Mouse (Mus musculus) gastrocnemius, postnatal 14 days (tissue): ENCODE results near the gene Rps15. TPM values are rescaled to one million over a fixed set of nuclear protein-coding genes. Genes with fewer than 3 reads are reported as not detected.

Experiments used
- DNase-seq: peaks from one replicate; pipeline ENCODE4 v3.0.0; 2021; ENCODE audit warnings: mixed read lengths
- intact Hi-C: fragments of 180-260 bp; cut with DNase I; formaldehyde crosslinking; loops from one replicate; pipeline ENCODE4 v1.15.1; 2025; ENCODE audit warnings: low total_unique reads
- total RNA-seq, 2 experiments: library from RNA; stranded (reverse); gene quantifications; 2 replicates each; pipeline ENCODE4 v1.2.3; 2021

The Rps15 gene
- total RNA-seq, 2 experiments from 2014 or later = 741 to 829 TPM

GRCm38 (mm10) chr10:80259861-80260641, 32.2 kb upstream of the Rps15 start:
- intact Hi-C loops = no loop called here
- peak; percentile 82 for DNase-seq

DNA sequence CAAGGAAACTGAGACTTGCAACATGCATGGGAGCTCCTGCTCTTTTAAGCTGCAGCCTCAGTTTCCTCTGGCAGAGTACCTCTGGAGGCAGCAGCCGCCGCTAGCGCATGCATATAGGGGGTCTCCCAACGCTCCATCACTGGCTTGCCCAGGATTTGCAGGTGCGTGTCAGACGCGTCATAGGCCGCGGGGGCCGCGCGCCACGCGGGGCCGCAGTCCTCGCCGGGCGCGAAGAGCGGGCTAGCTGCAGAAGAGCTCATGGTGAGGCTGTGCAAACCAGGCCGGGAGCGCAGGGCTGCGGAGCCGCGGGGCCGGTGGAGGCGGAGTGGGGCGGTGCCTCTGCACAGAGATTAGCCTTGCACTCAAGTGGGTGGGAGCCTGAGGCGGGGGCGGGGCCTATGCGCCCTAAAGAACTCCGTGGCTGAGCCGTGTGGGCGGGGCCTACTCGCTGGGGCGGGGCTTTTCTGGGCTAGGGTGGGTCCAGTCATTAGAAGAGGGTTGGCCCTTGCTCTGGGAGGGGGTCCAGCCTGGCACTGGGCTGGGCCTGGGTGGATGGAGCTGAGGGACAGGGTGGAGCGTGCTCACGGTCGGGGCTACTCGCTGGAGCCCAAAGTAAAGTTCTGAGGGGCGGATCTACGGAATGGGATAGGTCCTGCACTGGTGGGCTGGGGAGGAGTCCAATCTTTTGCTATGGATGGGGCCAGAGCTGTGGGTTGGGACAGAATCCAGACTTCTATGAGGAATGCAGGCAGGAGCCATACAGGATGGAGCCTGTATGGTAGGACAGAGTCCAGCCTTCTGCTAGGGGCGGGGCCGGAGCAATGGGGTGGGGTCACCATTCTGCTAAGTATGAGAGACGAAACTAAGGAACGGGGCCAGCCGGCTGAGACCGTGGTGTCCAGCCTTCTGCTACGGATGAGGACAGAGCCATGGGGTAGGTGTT, 31.3 kb upstream of the Rps15 start, which contains the start of the genes Gamt and Dazap1:
Gene Gamt, minus strand, starts transcription at position 371 of the 943 bp plus-strand sequence.
Gene Dazap1, plus strand, starts transcription at position 845 of the 943 bp plus-strand sequence.
- intact Hi-C loops = no loop called here
- DNase-seq = peak; percentile 99

- intact Hi-C loops = no loop called here
- peak; percentile 100 for DNase-seq
These were observed 30.7 kb upstream of the Rps15 start for GRCm38 (mm10) chr10:80261585-80261968.

DNA sequence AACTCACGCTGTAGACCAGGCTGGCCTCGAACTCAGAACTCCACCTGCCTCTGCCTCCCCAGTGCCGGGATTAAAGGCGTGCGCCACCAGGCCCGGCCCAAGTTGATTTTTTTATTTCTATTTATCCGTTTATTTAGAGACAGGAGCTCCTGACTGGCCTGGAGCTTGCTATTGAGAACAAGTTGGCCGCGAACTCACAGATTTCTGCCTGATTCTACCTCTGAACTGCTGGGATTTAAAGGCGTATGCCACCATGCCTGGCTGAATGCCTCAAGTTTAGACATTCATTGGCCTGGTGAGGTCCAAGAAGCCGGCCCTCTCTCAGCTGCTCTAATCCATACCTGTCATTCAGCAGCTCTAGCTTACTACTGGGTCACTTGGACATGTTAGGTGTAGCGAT, 30.1 kb upstream of the Rps15 start:
- no peak for DNase-seq
- intact Hi-C loops = no loop called here

DNA sequence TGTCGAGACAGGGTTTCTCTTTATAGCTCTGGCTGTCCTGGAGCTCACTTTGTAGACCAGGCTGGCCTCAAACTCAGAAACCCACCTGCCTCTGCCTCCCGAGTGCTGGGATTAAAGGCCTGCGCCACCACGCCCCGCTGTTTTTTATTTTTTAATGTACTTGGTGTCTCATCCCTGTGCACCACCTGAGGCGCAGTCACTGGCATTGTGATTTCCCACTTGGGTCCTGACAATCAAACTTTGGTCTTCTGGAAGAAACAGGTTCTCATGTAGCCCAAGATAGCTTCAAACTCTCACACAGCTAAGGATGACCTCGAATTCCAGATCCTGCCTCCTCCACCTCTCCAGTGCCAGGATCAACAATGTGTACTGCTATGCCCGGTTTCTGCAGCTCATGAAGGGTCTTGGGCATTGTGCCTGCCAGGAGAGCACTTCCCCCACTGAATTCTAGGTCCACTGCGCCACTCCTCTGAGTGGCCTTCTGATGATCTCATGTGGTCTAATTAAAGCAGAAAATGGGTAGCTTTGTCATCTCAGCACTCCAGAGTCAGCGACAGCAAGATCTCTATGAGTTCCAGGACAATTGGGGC, 29.4 kb upstream of the Rps15 start:
- intact Hi-C loops = no loop called here
- DNase-seq = no peak

DNA sequence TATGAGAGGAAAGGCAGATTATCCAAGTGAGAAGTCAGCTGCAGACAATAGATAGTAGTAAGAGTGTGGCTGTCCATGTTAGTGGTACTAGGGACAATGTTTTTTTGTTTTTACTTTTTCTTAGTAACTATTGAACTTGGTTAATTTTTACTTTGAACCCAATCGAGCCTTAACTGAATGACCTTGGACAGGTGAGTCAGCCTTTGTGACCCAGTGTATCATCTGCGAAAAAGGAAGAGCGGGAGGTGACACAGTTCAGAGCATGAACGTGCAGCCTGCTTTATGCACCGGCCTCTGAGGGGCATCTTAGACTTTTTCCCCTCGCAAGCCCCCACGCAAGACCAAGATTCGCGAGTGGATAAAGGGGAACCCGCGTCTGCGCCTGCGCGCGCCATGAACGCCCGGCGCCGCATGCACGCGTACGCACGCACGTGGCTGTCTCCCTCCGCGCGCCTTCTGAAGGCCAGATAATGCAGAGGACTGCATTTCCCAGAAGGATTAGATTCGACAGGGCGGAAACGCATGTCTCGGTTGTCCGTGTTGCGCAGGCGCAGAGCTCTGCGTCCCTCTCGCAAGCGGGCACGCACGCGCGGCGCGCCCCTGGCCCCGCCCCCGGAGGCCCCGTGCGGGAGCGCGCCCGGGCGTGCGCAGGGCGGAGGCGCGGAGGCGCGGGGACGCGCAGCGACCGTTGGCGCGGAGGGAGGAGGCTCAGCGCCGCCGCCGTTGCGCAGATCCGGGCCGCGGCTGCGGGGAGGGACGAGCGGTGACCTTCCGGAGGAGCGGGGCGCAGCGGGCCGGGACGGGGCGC, 27.7 kb upstream of the Rps15 start:
- intact Hi-C loops = no loop called here
- DNase-seq = peak; percentile 100

- no peak for DNase-seq
- intact Hi-C loops = no loop called here
These were observed 27.1 kb upstream of the Rps15 start for GRCm38 (mm10) chr10:80265149-80265486.

- DNase-seq = no peak
- intact Hi-C loops = no loop called here
These were observed 22.2 kb upstream of the Rps15 start for GRCm38 (mm10) chr10:80270099-80270498.

- intact Hi-C loops = no loop called here
- no peak for DNase-seq
These were observed 21.5 kb upstream of the Rps15 start for GRCm38 (mm10) chr10:80270734-80271181.

- DNase-seq = no peak
These were observed 20.9 kb upstream of the Rps15 start for GRCm38 (mm10) chr10:80271186-80271843.

GRCm38 (mm10) chr10:80271870-80272585, 20.2 kb upstream of the Rps15 start:
- intact Hi-C loops = no loop called here
- no peak for DNase-seq

More at GRCm38 (mm10) chr10:80271186-80271843, 20.9 kb upstream of the Rps15 start:
- intact Hi-C loops = no loop called here

DNA sequence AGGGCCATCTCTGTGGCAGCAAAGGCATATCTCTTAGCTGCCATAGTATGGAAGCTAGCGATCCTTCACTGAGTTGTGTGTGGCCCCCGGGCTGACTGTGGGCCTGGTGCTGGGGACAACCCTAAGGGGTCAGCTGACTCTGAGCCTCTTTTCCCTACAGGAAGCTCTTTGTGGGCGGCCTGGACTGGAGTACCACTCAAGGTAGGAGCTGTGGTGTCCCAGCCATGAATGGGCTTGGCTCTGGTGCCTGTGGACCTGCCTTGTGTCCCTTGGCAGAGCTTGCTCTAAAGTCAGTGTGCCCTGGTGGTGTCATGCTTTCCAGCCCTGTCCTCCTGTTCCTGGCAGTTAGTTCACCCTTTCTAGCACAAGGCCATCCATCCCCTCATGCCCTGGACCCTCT, 18.4 kb upstream of the Rps15 start:
- intact Hi-C loops = no loop called here

DNA sequence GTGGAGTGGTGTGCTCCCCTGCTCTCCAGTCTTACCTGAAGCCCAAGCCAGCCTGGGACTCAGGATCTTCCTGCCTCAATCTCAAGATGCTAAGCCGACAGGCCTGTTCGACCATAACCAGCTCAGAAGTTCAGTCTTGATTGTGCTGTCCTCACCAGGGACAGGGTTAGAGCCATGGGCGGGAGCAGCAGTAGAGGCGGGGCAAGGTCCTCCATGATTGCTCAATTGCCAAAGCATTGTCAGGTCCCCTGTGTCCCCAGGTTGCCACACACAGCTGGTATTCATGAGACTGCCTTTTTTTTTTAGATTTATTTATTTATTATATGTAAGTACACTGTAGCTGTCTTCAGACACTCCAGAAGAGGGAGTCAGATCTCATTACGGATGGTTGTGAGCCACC, 16.0 kb upstream of the Rps15 start:
- DNase-seq = no peak
- intact Hi-C loops = no loop called here

More for the DNA sequence above, 18.4 kb upstream of the Rps15 start:
- no peak for DNase-seq

GRCm38 (mm10) chr10:80278390-80278789, 13.9 kb upstream of the Rps15 start:
- intact Hi-C loops = no loop called here
- DNase-seq = no peak

DNA sequence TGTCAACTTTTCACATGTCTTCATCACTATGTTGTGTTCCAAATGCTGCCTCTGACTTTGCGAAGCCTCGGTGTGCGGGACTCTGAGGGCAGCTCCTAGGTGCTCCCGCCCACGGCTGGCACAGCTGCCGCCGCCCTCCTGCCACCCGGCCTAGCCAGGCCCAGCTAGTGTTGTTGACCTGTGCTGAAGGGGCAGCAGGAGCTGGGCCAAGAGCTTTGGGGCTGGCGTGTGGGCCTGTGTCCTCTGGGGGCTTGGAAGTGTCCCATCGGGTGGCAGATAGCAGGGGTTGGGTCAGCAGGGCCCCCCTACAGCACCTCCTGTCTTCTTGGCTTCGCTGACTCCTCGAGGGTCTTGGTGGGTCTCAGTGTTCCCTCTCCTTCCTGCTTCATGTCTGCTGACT, 13.0 kb upstream of the Rps15 start:
- intact Hi-C loops = no loop called here
- DNase-seq = no peak

DNA sequence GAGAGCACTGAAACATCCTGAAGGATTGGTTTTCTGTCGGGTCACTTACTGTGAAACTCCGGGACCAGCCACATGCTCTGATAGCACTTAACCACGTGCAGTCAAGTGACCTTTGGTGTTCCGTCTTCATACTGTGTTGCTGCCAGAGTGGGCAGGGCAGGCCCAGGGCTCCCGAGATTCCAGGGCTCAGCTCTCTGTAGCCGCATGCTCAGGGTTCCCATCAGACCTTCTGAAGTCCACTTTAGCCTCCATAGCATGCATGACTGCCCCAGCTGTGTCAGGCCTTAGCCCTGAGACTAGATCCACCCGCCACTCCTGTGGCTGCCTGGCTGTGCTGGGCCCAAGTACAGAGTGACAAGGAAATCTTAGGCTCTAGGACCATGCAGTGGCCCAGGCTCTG, 10.9 kb upstream of the Rps15 start:
- intact Hi-C loops = no loop called here
- DNase-seq = no peak

GRCm38 (mm10) chr10:80281921-80282371, 10.3 kb upstream of the Rps15 start:
- intact Hi-C loops = no loop called here
- DNase-seq = no peak
